Mouse (Mus musculus): ENCODE results near the gene Tns1. TPM values are rescaled to one million over a fixed set of nuclear protein-coding genes. Genes with fewer than 3 reads are reported as not detected.

The Tns1 gene
- total and polyA plus RNA-seq, 2 experiments from 2014 or later: 11.7 to 28.0 TPM

DNA sequence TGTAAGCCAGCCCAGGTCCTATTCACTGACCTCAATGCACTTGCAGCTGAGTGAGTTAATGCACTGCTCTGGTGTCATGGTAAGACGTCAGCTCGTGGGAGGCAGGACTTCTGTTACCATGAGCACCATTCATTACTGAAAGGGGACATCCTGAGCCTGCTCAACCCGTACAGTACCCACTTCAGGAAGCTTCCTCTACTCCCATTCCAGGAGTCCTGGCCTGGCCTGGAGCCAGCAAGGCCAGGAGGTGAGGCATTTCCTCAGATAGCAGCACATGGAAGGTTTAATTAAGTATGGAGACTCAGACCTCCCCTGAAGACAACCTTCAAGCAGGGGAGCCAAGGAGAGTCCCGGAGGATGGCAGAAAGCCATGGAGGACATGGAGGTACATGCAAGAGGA is 169.6 kb downstream of the Tns1 start:
- H3K4me1 ChIP-seq (ENCODE audit: insufficient read depth, low read length): 0 out of 2 replicates have a peak, but pooled peaks cover 5% of the 10 kb centered on the region

DNA sequence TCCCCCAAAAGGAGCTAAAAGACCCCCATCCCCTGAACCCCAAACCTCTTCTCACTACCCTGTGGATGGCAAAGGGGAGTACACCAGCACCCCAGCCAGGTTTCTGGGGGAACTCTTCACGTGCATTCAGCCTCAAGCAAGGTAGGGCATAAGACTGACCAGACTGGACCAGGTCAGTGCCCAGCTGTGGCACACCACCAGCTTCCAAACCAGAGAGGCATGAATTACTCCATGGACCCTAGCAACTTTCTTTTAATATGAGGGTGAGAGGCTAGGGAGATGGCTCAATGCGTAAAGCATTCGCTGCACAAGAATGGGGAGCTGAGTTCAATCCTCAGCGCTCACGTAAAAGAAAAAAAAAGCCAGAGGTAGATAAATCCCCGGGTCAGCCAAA is 170.2 kb downstream of the Tns1 start:
- Histone ChIP-seq H3K4me2 (ENCODE audit: low read depth, low read length) (no peak overlapping the region), H3K27ac (no peak overlapping the region), H3K9ac (replicated peaks; ENCODE audit: low read length) (no peak overlapping the region), H3K9me3 (ENCODE audit: low read length) (no peaks in the 10 kb centered on the region), H3K27me3 (ENCODE audit: insufficient read depth, low read length) (no peaks in the 10 kb centered on the region), H3K36me3 (ENCODE audit: insufficient read depth, low read length) (no peaks in the 10 kb centered on the region), H3K4me3 (ENCODE audit: low read length) (no peak overlapping the region), H3K4me1 (ENCODE audit: insufficient read depth, low read length) (0 out of 2 replicates have a peak, but pooled peaks cover 5% of the 10 kb centered on the region)
- ATAC-seq (no peak), DNase-seq (ENCODE audit: low spot score) (no peak)
- WGBS: 89% methylated on average over 6 of the region's 6 CpGs
- TF ChIP-seq CTCF (IDR thresholded peaks at IDR 0.05; ENCODE audit: low read depth): no peak

More for the DNA sequence above, 169.6 kb downstream of the Tns1 start:
- DNase-seq (ENCODE audit: low spot score) (peak; percentile 32), ATAC-seq (peak; percentile 40)
- Histone ChIP-seq H3K4me3 (ENCODE audit: low read length) (no peak overlapping the region), H3K36me3 (ENCODE audit: insufficient read depth, low read length) (no peaks in the 10 kb centered on the region), H3K27me3 (ENCODE audit: insufficient read depth, low read length) (no peaks in the 10 kb centered on the region), H3K27ac (peak overlapping the region; percentile 67; the same call in 1 of the 2 replicates), H3K4me2 (ENCODE audit: low read depth, low read length) (no peak overlapping the region), H3K9me3 (ENCODE audit: low read length) (no peaks in the 10 kb centered on the region), H3K9ac (replicated peaks; ENCODE audit: low read length) (no peak overlapping the region)
- WGBS: 26% methylated on average over 4 of the region's 4 CpGs
- no peak for TF ChIP-seq CTCF (IDR thresholded peaks at IDR 0.05; ENCODE audit: low read depth)

GRCm38 (mm10) chr1:73953317-73954014 is 170.8 kb downstream of the Tns1 start:
- DNase-seq (ENCODE audit: low spot score): no peak
- Histone ChIP-seq H3K4me2 (ENCODE audit: low read depth, low read length) (no peak overlapping the region), H3K27ac (no peak overlapping the region), H3K27me3 (ENCODE audit: insufficient read depth, low read length) (no peaks in the 10 kb centered on the region), H3K9ac (replicated peaks; ENCODE audit: low read length) (no peak overlapping the region), H3K9me3 (ENCODE audit: low read length) (no peaks in the 10 kb centered on the region), H3K4me3 (ENCODE audit: low read length) (no peak overlapping the region), H3K4me1 (ENCODE audit: insufficient read depth, low read length) (0 out of 2 replicates have a peak, but pooled peaks cover 5% of the 10 kb centered on the region), H3K36me3 (ENCODE audit: insufficient read depth, low read length) (no peaks in the 10 kb centered on the region)
- 88% methylated on average over 20 of the region's 20 CpGs for WGBS
- ATAC-seq: no peak
- TF ChIP-seq CTCF (IDR thresholded peaks at IDR 0.05; ENCODE audit: low read depth): no peak

DNA sequence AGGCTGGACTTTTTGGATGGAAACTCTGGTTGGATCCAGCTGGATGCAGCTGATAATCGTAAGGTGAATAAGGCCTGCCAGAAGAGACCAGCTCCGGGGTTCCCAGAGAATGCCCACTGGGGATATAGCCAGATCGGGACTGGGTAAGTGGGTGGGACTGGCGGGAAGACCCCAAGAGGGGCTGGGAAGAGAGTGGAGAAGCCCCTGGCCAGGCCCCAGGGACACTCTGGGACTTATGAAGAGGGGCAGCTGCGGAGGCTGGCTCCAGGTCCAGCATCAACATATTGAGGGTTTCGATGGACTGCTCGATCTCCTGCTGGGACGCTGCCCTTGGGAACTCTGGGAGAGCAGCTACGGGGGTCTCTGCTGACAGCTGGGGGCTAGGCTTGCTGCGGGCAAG is 171.7 kb downstream of the Tns1 start:
- 74% methylated on average over 10 of the region's 10 CpGs for WGBS

DNA sequence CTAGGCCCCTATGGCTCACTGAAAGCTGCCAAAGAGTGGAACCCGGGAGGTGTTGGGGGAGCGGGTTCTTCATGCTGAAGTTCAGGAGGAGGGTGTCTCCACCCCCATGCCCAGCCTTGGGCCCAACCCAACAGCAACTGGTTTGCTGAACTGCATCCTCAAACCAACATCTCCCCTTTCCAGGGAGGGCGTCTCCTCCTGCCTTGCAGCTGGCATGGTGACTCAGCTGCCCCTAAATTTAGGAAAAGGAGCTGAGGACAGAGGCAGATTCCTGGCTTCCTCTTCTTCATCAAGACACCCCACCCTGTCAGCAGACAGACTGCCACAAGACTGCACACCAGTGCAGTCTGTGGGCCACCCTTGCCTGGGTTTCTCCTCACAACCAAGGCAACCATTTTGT is 173.1 kb downstream of the Tns1 start:
- Histone ChIP-seq H3K27ac (no peak overlapping the region), H3K27me3 (ENCODE audit: insufficient read depth, low read length) (no peaks in the 10 kb centered on the region), H3K4me3 (ENCODE audit: low read length) (no peak overlapping the region), H3K9me3 (ENCODE audit: low read length) (no peaks in the 10 kb centered on the region), H3K36me3 (ENCODE audit: insufficient read depth, low read length) (no peaks in the 10 kb centered on the region), H3K9ac (replicated peaks; ENCODE audit: low read length) (no peak overlapping the region), H3K4me1 (ENCODE audit: insufficient read depth, low read length) (0 out of 2 replicates have a peak, but pooled peaks cover 5% of the 10 kb centered on the region), H3K4me2 (ENCODE audit: low read depth, low read length) (no peak overlapping the region)
- no peak for TF ChIP-seq CTCF (IDR thresholded peaks at IDR 0.05; ENCODE audit: low read depth)
- DNase-seq (ENCODE audit: low spot score): no peak
- no peak for ATAC-seq
- WGBS: 78% methylated on average over 3 of the region's 3 CpGs

More for the DNA sequence above, 171.7 kb downstream of the Tns1 start:
- no peak for TF ChIP-seq CTCF (IDR thresholded peaks at IDR 0.05; ENCODE audit: low read depth)
- no peak overlapping the region for H3K4me3 ChIP-seq (ENCODE audit: low read length)
- 0 out of 2 replicates have a peak, but pooled peaks cover 5% of the 10 kb centered on the region for H3K4me1 ChIP-seq (ENCODE audit: insufficient read depth, low read length)
- no peak overlapping the region for H3K4me2 ChIP-seq (ENCODE audit: low read depth, low read length)
- H3K27me3 ChIP-seq (ENCODE audit: insufficient read depth, low read length): no peaks in the 10 kb centered on the region
- no peak overlapping the region for H3K27ac ChIP-seq
- H3K9me3 ChIP-seq (ENCODE audit: low read length): no peaks in the 10 kb centered on the region
- no peak for DNase-seq (ENCODE audit: low spot score)
- no peaks in the 10 kb centered on the region for H3K36me3 ChIP-seq (ENCODE audit: insufficient read depth, low read length)
- no peak overlapping the region for H3K9ac ChIP-seq (replicated peaks; ENCODE audit: low read length)
- ATAC-seq: no peak

DNA sequence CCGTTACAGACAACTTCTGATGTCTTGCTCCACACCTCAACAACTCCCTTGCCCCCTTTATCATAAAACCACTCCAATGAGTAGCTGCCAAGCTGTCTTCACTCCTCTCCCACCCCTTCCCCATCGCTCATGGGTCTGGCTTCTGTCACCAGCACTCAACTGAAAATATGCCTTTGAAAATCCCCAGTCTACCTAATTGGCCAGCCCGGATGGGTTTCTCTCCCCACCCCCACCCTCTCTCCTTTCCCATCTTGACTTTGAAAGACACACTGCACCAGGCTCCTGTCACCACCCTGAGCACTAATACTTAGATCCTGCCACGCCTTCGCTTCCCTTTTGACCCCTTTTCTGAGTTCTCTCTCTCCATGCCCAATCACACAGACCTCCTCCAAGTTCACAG is 175.5 kb downstream of the Tns1 start:
- ATAC-seq (no peak), DNase-seq (ENCODE audit: low spot score) (no peak)
- H3K27me3 ChIP-seq (ENCODE audit: insufficient read depth, low read length): no peaks in the 10 kb centered on the region
- H3K36me3 ChIP-seq (ENCODE audit: insufficient read depth, low read length): no peaks in the 10 kb centered on the region
- no peak for TF ChIP-seq CTCF (IDR thresholded peaks at IDR 0.05; ENCODE audit: low read depth)
- H3K4me1 ChIP-seq (ENCODE audit: insufficient read depth, low read length): peaks cover 5% of the 10 kb centered on the region; the same call in 1 of the 2 replicates
- no peak overlapping the region for H3K27ac ChIP-seq
- no peak overlapping the region for H3K4me3 ChIP-seq (ENCODE audit: low read length)
- 86% methylated on average over 5 of the region's 5 CpGs for WGBS
- H3K4me2 ChIP-seq (ENCODE audit: low read depth, low read length): no peak overlapping the region
- no peak overlapping the region for H3K9ac ChIP-seq (replicated peaks; ENCODE audit: low read length)
- H3K9me3 ChIP-seq (ENCODE audit: low read length): no peaks in the 10 kb centered on the region
